Mouse (Mus musculus): ENCODE measurements at regions not wholly inside any gene's neighbourhood (a gene's known extent, or its start where the extent isn't known, plus 50 kb on each side); places are given as distances from the start of the nearest gene placed in this dataset.

DNA sequence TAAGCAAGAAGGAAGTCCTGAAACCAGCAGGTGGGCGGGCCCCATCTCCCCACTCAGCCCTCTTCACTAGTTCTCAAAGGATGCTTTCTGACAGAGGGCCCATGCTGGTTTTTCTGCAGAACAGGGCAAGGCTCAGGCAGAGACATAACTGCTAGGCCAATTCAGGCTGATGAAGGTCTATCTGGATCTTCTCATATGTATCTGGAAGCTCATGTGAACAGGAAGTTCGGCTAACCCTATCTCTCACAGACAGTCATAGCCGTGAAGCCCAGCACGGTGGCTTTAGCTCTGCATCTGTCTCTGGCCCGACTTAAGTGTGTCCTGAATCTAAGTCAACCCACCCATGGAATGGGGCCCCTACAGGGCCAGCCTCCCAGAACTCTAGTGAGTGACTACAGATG is 113.7 kb upstream of the 1700021F07Rik start:
- no peak for ATAC-seq (replicated peaks; ENCODE audit: insufficient number of reproducible peaks, low FRiP score, low TSS enrichment, poor library complexity, severe bottlenecking)

DNA sequence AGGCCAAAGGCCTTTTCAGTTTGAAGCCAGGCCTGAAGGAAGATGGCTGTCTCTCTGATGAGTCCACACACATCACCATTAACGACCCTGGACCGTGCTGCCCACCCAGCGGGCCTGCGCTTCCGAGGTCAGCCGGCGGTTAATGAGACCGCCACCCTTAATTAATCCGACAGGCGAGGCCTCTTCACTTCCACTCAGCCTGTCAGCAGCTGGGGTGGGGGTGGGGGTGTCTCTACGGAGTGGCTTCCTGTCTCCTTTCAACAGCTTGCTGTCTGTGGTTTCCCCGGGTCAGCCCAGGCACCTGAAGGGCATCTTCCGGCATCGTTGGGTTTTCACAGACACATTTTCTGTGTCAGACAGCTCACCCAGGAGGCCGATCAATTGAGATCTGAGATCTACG is 113.0 kb upstream of the 1700021F07Rik start:
- ATAC-seq (replicated peaks; ENCODE audit: insufficient number of reproducible peaks, low FRiP score, low TSS enrichment, poor library complexity, severe bottlenecking): peak; percentile 44; the same call in 1 of the 2 replicates

DNA sequence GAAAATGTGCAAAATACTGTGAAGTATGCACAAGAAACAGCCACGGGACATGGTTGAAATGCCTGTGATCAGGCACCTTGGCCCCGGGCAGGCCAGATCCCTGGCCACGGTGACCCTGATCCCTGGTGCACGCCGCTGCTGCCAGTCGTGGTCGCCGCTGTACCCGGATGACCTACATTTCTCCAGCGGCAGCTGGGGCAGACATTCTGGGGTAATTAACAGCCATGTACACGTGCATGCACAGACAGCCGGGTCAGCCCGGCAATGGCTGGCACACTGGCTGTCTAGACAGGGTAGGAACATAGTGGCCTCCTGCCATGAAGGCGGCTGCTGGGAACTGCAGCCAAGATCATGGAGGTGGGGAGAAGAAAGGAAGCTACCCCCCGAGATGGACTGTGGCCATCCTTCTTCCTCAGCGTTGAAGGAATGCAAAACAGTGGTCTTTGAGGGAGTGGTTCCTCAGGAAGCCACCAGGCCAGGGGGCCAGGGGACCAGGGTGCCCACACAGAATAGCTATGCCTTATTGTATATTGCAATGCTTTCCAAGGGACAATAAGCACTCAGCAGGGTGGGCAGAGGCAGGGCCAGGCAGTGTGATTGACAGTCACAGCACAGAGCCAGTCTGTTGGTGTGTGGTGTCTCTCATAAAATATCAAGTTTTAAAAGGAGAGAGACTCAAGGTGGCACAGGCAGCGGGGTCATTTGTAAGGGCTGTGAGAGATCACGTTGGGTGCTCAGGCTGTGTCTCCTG is 108.3 kb upstream of the 1700021F07Rik start:
- ATAC-seq (replicated peaks; ENCODE audit: insufficient number of reproducible peaks, low FRiP score, low TSS enrichment, poor library complexity, severe bottlenecking): no peak

DNA sequence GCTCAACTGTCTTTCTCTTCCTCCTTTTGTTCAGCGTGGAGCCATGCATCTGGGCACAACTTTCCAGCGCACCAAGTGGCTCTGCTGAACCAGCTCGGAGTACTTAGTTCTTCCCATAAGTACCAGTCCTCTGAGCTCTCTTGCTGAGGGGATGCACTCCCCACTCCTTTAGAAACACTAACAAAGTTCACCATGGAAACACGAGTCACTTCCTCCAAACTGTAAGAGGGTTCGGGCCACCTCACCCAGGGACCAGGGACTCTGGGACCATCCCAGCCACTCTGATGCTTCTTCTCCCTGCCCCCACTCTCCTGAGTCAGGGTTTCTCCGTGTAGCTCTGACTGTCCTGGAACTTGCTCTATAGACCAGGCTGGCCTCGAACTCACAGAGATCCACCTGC is 107.0 kb upstream of the 1700021F07Rik start:
- no peak for ATAC-seq (replicated peaks; ENCODE audit: insufficient number of reproducible peaks, low FRiP score, low TSS enrichment, poor library complexity, severe bottlenecking)

DNA sequence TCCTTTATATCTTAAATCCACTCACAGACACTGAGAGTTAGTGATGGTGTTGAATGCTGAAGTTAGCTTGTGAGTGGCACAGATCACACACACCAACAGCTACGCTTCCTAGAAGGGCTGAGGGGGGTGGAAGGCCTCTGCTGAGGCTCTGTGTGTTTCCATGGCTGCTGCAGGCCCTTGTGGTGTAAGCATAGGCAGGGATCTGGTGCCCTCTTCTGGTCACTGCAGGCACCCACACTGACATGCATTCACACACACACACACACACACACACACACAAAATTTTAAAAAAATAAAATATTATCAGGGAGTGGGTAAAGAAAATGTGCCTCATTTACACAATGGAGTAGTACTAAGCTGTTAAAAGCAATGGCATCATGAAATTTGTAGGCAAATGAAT is 105.5 kb upstream of the 1700021F07Rik start:
- no peak; the same call in 1 of the 2 replicates for ATAC-seq (replicated peaks; ENCODE audit: insufficient number of reproducible peaks, low FRiP score, low TSS enrichment, poor library complexity, severe bottlenecking)

DNA sequence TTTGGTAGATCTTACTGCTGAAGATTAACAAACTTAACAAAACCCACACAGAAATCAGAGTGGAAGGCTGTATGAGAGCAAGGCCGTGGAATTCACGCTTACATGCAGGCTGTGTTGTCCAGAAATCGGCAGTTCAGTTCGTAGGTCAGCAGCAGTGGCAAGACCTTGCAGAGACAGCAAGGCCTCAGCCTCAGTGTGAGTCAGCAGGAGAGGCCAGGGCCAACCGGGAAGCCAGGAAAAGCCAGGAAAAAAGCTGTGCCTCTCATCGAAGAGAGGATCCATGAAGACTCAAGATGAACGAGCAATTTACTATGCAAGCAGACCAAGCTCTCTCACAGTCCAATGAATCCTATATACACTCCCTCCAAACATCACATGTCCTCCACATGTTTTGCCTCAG is 103.4 kb upstream of the 1700021F07Rik start:
- no peak for ATAC-seq (replicated peaks; ENCODE audit: insufficient number of reproducible peaks, low FRiP score, low TSS enrichment, poor library complexity, severe bottlenecking)

DNA sequence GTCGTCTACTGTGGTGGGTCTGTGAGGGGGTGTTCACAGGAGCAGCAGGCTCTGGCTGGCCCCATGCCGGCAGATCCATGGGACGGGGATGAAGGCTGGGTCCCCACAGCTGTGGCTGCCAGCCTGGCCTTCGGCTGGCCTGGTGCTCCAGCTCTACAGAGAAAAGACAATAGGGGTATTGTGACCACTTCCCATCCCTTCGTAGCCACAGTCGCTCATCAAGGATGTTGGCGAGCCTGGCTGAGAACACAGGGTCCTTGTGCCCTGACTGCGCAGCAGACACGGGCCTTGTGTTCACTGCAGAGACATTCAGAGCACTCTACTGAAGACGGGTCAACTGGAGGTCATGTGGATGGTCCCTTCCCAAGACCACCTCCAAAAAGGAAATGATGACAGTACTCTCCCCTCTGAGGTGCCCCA is 102.4 kb upstream of the 1700021F07Rik start:
- ATAC-seq (replicated peaks; ENCODE audit: insufficient number of reproducible peaks, low FRiP score, low TSS enrichment, poor library complexity, severe bottlenecking): no peak

DNA sequence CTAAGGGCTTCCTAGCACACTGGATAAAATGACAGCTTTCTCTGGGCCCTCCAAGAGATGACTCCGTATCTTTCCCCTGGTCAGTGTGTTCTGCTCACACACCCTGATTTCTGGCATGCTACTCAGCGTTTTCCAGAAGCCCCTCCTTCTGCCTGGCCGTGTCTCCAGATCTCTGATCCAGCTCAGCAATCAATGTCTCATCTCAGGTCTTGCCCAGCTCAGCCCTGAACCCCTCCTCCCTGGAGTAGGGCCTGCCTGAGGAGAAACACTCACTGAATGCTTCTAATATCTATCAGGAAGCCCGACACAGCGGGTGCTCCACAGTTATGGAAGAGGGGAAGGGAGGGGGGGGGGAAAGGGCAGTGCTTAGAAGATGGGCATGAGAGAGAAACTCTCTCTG is 101.9 kb upstream of the 1700021F07Rik start:
- no peak for ATAC-seq (replicated peaks; ENCODE audit: insufficient number of reproducible peaks, low FRiP score, low TSS enrichment, poor library complexity, severe bottlenecking)

DNA sequence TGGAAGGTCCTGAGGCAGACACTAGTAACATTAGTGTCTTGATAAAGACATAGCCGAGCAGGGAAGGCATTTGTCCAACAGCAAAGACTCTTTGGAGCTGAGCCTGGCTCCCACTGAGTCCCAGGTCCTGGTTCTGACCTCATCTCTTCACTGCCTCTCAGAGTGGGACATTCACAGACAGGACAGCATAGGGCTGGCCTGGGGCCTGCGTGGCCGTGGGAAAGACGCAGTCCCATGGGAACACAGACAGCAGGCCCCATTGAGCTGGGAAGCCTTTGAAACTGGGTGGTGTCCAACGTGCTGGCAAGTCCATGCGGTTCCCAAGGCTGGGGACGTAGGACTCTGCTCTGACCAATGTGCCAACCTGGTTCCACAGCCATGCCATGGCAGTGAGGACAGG is 97.5 kb upstream of the 1700021F07Rik start:
- ATAC-seq (replicated peaks; ENCODE audit: insufficient number of reproducible peaks, low FRiP score, low TSS enrichment, poor library complexity, severe bottlenecking): no peak

DNA sequence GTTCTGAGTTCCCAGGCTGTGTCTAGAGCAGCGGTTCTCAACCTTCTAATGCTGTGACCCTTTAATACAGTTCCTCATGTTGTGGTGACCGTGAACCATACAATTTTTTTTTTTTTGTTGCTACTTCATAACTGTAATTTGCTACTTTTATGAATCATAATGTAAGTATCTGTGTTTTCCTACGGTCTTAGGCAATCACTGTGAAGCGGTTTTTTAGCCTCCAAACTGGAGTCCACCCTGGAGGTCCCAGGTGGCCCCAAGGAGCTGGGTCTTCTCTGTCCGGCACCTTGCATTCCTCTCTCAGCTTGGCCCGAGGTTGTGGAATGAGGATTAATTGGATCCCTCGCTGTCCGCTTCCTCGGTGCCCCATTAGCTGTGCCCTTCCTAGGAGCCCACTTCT is 96.6 kb upstream of the 1700021F07Rik start:
- ATAC-seq (replicated peaks; ENCODE audit: insufficient number of reproducible peaks, low FRiP score, low TSS enrichment, poor library complexity, severe bottlenecking): no peak

DNA sequence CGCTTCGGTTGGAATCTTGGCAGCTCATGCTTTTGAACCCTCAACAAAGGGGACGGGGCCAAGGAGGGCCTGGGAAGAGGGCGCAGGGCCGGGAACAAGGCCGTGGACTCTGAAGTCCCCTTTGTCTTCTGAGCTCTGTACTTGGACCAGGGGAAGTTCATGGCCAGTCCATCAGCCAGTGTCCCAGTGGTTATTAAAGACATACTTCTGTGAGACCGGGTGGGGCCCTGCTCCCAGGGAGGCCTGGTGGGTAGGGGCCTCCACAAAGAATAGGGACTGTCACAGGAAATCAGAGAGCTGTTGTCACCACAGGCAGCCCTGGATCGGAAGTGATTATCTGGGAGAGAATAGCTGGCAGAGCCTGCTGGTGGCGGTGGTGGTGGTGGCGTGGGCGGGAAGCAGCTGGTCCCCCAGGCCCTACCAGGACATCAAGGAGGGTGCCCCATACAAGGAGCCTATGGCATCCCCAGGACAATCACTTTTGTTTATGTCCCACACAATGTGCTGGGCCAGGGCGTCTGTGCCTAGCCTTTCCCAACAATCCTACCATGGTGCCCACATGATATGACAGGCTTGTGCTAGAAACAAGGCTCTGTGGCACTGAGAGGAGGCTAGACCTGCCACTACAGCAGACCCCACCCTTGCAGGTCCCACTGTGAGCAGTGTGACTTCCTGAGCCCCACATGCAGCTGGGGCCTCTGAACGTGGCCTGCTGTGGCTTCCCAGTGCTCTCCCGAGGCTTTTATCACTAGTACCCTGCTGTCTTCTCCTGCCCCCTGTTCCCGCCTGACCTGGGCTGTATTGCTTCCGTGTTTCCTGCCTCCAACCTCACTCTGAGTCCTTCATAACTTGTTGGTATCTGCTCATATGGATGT is 96.0 kb upstream of the 1700021F07Rik start:
- no peak for ATAC-seq (replicated peaks; ENCODE audit: insufficient number of reproducible peaks, low FRiP score, low TSS enrichment, poor library complexity, severe bottlenecking)

DNA sequence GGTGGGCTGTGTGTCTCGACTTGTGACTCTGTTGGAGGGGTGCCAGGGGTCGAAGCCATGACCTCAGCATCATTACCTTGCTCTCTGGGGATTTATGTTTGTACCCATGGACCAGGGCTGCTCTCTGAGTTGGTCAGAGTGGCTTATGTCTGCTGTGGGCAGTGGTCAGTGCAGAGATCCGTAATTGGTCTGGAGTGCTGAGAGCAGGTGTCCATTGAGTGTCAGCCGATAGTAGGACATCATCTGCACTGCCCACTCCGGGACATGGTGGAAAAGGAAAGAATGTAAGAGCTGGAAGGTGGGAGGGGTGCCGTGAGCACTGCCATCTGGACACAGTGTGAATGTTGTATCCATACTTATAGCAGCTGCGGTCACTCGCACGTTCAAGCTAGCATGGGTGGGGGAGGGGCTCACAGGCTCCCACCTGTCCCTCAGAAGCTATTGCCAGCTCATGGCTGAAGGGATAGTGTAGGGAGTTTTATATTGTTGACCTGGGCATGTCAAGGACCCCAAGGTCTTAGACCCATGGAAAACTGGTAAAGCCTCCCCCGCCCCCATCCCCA is 94.4 kb upstream of the 1700021F07Rik start:
- ATAC-seq (replicated peaks; ENCODE audit: insufficient number of reproducible peaks, low FRiP score, low TSS enrichment, poor library complexity, severe bottlenecking): no peak

DNA sequence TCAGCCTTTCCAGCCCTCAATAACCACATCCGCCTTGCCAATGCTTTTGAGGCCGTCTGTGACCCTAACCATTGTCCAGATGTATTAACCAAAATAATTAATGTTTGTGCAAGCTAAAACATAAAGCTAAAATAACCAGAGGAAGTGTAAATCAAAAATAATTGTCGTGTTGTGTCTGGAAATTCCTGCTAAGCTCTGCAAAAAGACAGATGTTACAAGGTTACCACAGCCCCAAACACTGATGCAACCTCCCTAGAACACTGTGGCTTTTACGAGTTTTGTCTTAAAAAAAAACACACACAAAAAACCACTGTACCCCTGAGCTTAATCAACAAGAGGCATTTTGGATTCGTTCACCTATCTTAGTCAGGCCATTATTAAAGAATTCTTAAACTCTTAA is 90.5 kb upstream of the 1700021F07Rik start:
- no peak for ATAC-seq (replicated peaks; ENCODE audit: insufficient number of reproducible peaks, low FRiP score, low TSS enrichment, poor library complexity, severe bottlenecking)

DNA sequence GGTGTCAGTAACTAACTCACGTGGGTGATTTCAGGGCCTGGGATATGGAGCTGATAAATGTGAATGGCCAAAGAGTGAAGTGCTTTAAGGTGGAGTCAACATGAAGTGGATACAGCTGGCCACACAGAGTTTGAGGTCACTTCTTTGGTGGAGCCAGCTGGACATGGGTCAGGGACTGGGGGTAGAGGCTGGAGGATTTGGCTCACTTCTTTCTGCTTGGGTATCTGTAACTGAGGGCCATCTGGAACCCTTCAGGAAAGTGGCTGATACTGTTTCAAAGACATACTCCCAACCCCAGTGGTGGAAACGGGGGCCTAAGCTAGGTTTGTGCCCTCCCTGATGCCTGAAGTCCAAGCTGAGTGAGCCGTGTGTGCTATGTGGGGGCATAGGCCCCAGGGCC is 90.1 kb upstream of the 1700021F07Rik start:
- ATAC-seq (replicated peaks; ENCODE audit: insufficient number of reproducible peaks, low FRiP score, low TSS enrichment, poor library complexity, severe bottlenecking): no peak

DNA sequence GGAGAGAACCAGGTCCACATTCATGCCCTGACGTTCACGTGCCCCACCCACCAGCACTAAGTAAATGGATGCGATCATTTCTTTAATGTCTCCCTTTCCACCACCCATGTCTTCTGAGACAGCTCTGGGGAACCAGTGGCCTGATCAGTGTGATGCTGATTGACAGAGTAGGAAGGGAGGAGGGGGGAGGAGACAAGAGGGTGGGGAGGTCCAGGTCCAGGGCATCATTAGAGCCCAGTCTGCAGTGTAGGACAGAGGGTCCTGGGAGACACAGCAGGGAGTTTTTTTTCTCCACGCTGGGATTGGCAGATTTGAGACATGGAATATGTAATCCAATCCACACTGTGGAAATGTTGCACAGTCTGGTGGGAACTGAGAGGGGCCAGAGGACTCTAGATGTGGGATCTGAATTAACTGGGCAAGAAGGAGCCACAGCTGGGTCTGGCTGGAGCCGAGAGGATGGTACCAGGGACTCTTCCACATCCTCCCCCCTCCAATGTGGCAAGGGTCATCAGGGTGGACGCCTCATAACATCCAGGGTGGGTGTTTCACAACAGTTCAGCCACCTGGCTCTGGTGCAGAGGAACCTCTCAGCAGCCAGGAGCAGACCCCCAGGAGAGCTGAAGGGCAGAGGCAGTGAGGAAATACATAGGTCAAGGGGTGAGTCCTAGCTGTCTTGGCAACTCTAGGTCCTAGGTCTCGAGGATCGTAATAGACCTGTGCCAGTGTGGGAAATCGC is 89.3 kb upstream of the 1700021F07Rik start:
- no peak for ATAC-seq (replicated peaks; ENCODE audit: insufficient number of reproducible peaks, low FRiP score, low TSS enrichment, poor library complexity, severe bottlenecking)

DNA sequence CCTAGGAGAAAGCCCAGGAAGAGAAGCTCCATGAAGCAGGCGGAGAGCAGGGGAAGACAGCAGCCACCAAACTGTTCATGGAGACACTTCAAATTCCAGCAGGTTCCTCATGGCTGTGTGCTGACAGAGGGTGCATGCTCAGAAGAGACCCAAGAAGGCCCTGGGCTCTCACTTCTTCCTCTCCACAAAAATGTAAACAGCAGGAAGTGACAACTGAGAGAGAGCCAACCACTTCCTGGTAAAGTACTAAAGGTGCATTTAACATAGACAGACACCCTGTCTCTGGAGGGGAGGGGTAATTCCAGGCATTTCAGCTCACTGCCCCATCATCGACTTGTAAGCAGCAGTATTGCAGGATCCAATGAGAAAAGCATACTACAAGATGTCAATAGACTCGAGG is 85.8 kb upstream of the 1700021F07Rik start:
- ATAC-seq (replicated peaks; ENCODE audit: insufficient number of reproducible peaks, low FRiP score, low TSS enrichment, poor library complexity, severe bottlenecking): 0 out of 2 replicates have a peak, but pooled peaks have one; percentile 32

DNA sequence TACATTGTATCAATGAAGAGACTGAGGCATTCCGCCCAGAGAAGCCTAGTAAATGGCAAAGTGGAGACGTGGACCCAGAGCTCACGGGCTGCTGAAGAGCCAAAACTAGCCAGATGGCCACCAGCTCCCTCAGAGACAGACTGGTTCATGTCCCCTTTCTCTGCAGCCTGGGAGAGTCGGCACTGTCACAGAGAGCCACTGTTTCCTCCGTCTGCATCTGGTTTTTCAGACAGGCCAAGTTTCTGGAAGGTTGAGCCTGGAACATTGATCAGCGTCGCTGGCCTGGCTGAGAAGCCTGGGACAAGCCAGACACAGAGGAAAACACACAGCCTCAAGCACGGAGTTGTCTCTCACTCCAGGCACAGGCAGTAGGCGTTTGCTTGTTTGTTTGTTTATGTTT is 83.4 kb upstream of the 1700021F07Rik start:
- ATAC-seq (replicated peaks; ENCODE audit: insufficient number of reproducible peaks, low FRiP score, low TSS enrichment, poor library complexity, severe bottlenecking): no peak

DNA sequence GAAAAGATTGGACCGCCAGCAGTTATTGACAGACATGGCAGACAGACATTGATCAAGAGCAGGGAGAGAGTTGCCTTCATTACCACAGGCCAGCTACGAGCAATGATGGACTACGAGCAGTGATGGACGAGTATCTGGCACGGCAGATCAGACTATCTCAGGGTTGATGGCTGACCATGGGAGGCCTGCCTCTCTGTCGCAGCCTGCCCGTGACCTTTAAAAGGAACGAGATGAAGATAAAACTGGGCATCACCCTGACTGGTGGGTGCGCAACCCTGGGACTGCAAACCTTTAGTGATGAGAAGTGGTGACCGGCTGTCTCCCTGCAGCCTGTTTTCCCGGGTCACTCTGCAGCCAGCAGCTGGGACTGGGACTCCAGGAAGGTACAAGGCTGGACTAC is 80.3 kb upstream of the 1700021F07Rik start:
- no peak for ATAC-seq (replicated peaks; ENCODE audit: insufficient number of reproducible peaks, low FRiP score, low TSS enrichment, poor library complexity, severe bottlenecking)

DNA sequence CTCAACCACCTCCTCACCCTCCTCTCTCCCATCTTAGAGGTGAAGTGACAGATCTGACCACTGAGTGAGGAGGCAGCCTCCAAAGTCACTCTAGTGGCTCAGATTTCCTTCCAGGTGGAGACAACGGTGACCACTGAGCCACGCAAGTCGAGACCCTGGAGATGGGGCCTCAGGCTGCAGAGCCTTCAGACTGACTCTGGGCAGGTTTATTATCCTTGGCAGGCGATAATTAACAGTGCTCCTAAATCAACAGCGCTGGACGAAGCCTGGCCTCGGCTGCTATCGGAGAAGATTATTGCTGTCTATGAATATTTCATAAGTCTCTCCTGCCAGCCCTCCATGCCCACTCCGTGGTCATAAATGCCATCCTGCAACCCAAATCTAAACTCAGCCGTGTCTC is 79.1 kb upstream of the 1700021F07Rik start:
- ATAC-seq (replicated peaks; ENCODE audit: insufficient number of reproducible peaks, low FRiP score, low TSS enrichment, poor library complexity, severe bottlenecking): no peak
